Mouse (Mus musculus) adrenal gland, postnatal 4 days (tissue): ENCODE measurements around the gene Cyth4. TPM values are rescaled to one million over a fixed set of nuclear protein-coding genes. Genes with fewer than 3 reads are reported as not detected.

ENCODE experiments used
- total RNA-seq, 2 experiments: library from RNA; stranded (reverse); gene quantifications; 2 replicates each; pipeline ENCODE4 v1.2.3; 2021

Cyth4 gene
- total RNA-seq, 2 experiments from 2014 or later = 8.2 to 9.5 TPM

Other genes starting within 250 kb of the Cyth4 start
- not detected for gene Tex33, start 201.1 kb upstream of the Cyth4 start, total RNA-seq
- 100 to 1,000 TPM; 217 to 242 TPM for gene Tst, start 191.1 kb upstream of the Cyth4 start, total RNA-seq
- gene Mpst, start 190.6 kb upstream of the Cyth4 start, total RNA-seq = 10 to 100 TPM; 52.8 to 53.8 TPM
- gene Kctd17, start 168.5 kb upstream of the Cyth4 start, total RNA-seq = 100 to 1,000 TPM; 107 to 113 TPM
- gene Tmprss6, start 128.4 kb upstream of the Cyth4 start, total RNA-seq = 10 to 100 TPM in 1 of 2 experiments, 1 to 10 TPM in 1; 1.8 to 22.4 TPM
- gene Il2rb, start 101.8 kb upstream of the Cyth4 start, total RNA-seq = 1 to 10 TPM in 1 of 2 experiments, under 1 TPM in 1; 0.64 to 1.3 TPM
- 10 to 100 TPM; 81.8 to 93.0 TPM for gene C1qtnf6, start 65.6 kb upstream of the Cyth4 start, total RNA-seq
- gene Sstr3, start 52.4 kb upstream of the Cyth4 start, total RNA-seq = 1 to 10 TPM in 1 of 2 experiments, under 1 TPM in 1; 0.79 to 1.3 TPM
- gene Rac2, start 24.3 kb upstream of the Cyth4 start, total RNA-seq = 10 to 100 TPM in 1 of 2 experiments, 1 to 10 TPM in 1; 9.4 to 10.4 TPM
- 1 to 10 TPM; 3.9 to 4.2 TPM for gene Elfn2, start 121.7 kb downstream of the Cyth4 start, total RNA-seq
- 10 to 100 TPM; 18.3 to 20.0 TPM for gene Mfng, start 176.4 kb downstream of the Cyth4 start, total RNA-seq
- 10 to 100 TPM; 11.8 to 14.5 TPM for gene Card10, start 206.0 kb downstream of the Cyth4 start, total RNA-seq
- 10 to 100 TPM; 56.7 to 59.1 TPM for gene Cdc42ep1, start 245.6 kb downstream of the Cyth4 start, total RNA-seq